8 mouse cellular contexts compared by ENCODE assay signal in genomic region chr13:19698524-19699173, GRCm38 (mm10). TPM values are rescaled to one million over a fixed set of nuclear protein-coding genes. Genes with fewer than 3 reads are reported as not detected.
DNase-seq lines count a peak whose midpoint lies in the region; ATAC-seq and TF ChIP-seq lines count a peak whose summit lies in the region.

No protein-coding gene starts in this region.

- no peaks in the 10 kb centered on the region for H3K27me3 ChIP-seq in Patski
- no peaks in the 10 kb centered on the region for H3K27me3 ChIP-seq in embryonic facial prominence, embryonic 11.5 days (ENCODE audit: control insufficient read depth, insufficient read depth, low read length)
- no peaks in the 10 kb centered on the region for H3K27me3 ChIP-seq in intestine, embryonic 15.5 days (replicated peaks)
- peaks cover 4% of the 10 kb centered on the region; the same call in 1 of the 2 replicates for H3K27me3 ChIP-seq in midbrain, embryonic 10.5 days (ENCODE audit: low read depth, poor library complexity, severe bottlenecking)

- H3K9ac ChIP-seq in embryonic facial prominence, embryonic 11.5 days (replicated peaks; ENCODE audit: low read length), result no peak overlapping the region
- H3K9ac ChIP-seq in intestine, embryonic 15.5 days, result no peak overlapping the region

- no peaks in the 10 kb centered on the region for H3K4me1 ChIP-seq in embryonic facial prominence, embryonic 11.5 days (ENCODE audit: control insufficient read depth, insufficient read depth, low read length)
- H3K4me1 ChIP-seq in intestine, embryonic 15.5 days (replicated peaks), result no peaks in the 10 kb centered on the region
- peaks cover 6% of the 10 kb centered on the region; the same call in 1 of the 2 replicates for H3K4me1 ChIP-seq in midbrain, embryonic 10.5 days

- no peaks in the 10 kb centered on the region for H3K9me3 ChIP-seq in embryonic facial prominence, embryonic 11.5 days (replicated peaks; ENCODE audit: control insufficient read depth, low read length)
- no peaks in the 10 kb centered on the region for H3K9me3 ChIP-seq in intestine, embryonic 15.5 days
- no peaks in the 10 kb centered on the region for H3K9me3 ChIP-seq in midbrain, embryonic 10.5 days (replicated peaks)

- H3K4me2 ChIP-seq in embryonic facial prominence, embryonic 11.5 days (ENCODE audit: low read depth, low read length), result no peak overlapping the region
- H3K4me2 ChIP-seq in intestine, embryonic 15.5 days (replicated peaks), result no peak overlapping the region

- H3K4me3 ChIP-seq in embryonic facial prominence, embryonic 11.5 days (ENCODE audit: low read depth, low read length), result no peak overlapping the region
- no peak overlapping the region for H3K4me3 ChIP-seq in intestine, embryonic 15.5 days (replicated peaks)
- no peak overlapping the region for H3K4me3 ChIP-seq in midbrain, embryonic 10.5 days

- peak; percentile 2 for DNase-seq in layer of hippocampus, adult 9-11 months
- DNase-seq in layer of hippocampus, adult 9-10 months (ENCODE audit: low spot score), result no peak
- no peak for DNase-seq in Patski (ENCODE audit: low read depth, low spot score)
- peak; percentile 77 for DNase-seq in embryonic facial prominence, embryonic 11.5 days (ENCODE audit: low spot score)
- DNase-seq in midbrain, embryonic 10.5 days (ENCODE audit: low spot score), result peak; percentile 21
- no peak for DNase-seq in ovary, postnatal 10 days (ENCODE audit: low spot score)

- peak; percentile 75 for TF ChIP-seq CTCF in Patski (IDR thresholded peaks at IDR 0.05)

- CTCF ChIA-PET in Patski (lab: Charles Lee), result interaction anchor here (0.8 to 1.2 kb wide), 4 partner anchors 14 to 586 kb away, joined by 3 to 6 read pairs (median 3); no protein-coding TSS in a partner anchor

- H3K36me3 ChIP-seq in embryonic facial prominence, embryonic 11.5 days (replicated peaks; ENCODE audit: control insufficient read depth, insufficient read depth, low read depth, low read length), result no peaks in the 10 kb centered on the region
- no peaks in the 10 kb centered on the region for H3K36me3 ChIP-seq in intestine, embryonic 15.5 days
- no peaks in the 10 kb centered on the region for H3K36me3 ChIP-seq in midbrain, embryonic 10.5 days

- POLR2A ChIA-PET in Patski (lab: Charles Lee), result no interaction called here

- no peak overlapping the region for H3K27ac ChIP-seq in embryonic facial prominence, embryonic 11.5 days (replicated peaks; ENCODE audit: low read depth, low read length)
- H3K27ac ChIP-seq in intestine, embryonic 15.5 days, result no peak overlapping the region
- no peak overlapping the region for H3K27ac ChIP-seq in midbrain, embryonic 10.5 days (replicated peaks)

- 24% methylated on average over 12 of the region's 12 CpGs for WGBS in embryonic facial prominence, embryonic 11.5 days
- 23% methylated on average over 12 of the region's 12 CpGs for WGBS in intestine, embryonic 15.5 days
- 29% methylated on average over 12 of the region's 12 CpGs for WGBS in midbrain, embryonic 10.5 days

- ATAC-seq in Patski, result peak; percentile 71
- ATAC-seq in embryonic facial prominence, embryonic 11.5 days (replicated peaks; ENCODE audit: insufficient number of reproducible peaks, low FRiP score, low TSS enrichment, low read depth), result 0 out of 2 replicates have a peak, but pooled peaks have one; percentile 51
- peak; percentile 51; the same call in 1 of the 2 replicates for ATAC-seq in intestine, embryonic 15.5 days
- no peak for ATAC-seq in inflammation-experienced regulatory T-cells, adult 6 months

- in situ Hi-C loops in Patski (cut with MboI; ENCODE audit: low pct_unique_long_range_greater_than_20kb), result loop anchor here (5.0 kb wide), 1 partner anchor 599 kb away; no protein-coding TSS in a partner anchor

RNA-seq across cellular contexts. Expression of gene Nme8, which starts 1.1 kb away (rescaled TPM):
- not detected for polyA plus RNA-seq in Patski (2021)
- polyA plus RNA-seq in embryonic facial prominence, embryonic 11.5 days (2014; fragmentation: Nextera tagmentation; extraction: Ambion mirVana), result not detected in 2 replicates
- polyA plus RNA-seq in intestine, embryonic 15.5 days (2015; fragmentation: Nextera tagmentation; extraction: Ambion mirVana), result not detected in 2 replicates
- polyA plus RNA-seq in midbrain, embryonic 10.5 days (2016; fragmentation: Nextera tagmentation; extraction: Ambion mirVana), result not detected in 2 replicates
- not detected for polyA plus RNA-seq in inflammation-experienced regulatory T-cells, adult 6 months (2017; shearing (Covaris generic))

Comparison
In these comparisons a context has a peak if more than half of its experiments do, and no peak if none do; other contexts are left out.
1. DNase-seq: peak in layer of hippocampus, adult 9-11 months (single experiment), embryonic facial prominence, embryonic 11.5 days (single experiment) and midbrain, embryonic 10.5 days (single experiment); none in layer of hippocampus, adult 9-10 months (single experiment), Patski (single experiment) and ovary, postnatal 10 days (single experiment).